Mouse (Mus musculus) C2C12 (cell line): ENCODE measurements around the gene Itga11. TPM values are rescaled to one million over a fixed set of nuclear protein-coding genes. Genes with fewer than 3 reads are reported as not detected.
"Not testable (repeated sequence)": the region's sequence is repeated elsewhere in the genome, so short reads cannot be mapped to it uniquely, and the experiment has no call there.

Experiments used
- H3K27me3 ChIP-seq: one replicate; pipeline ENCODE4 v1.6.1; 2011; ENCODE audit not compliant: control insufficient read depth, insufficient read depth, insufficient read length
- H3K36me3 ChIP-seq: one replicate; pipeline ENCODE4 v1.6.1; 2011; ENCODE audit not compliant: control insufficient read depth, insufficient read depth
- H3K4me3 ChIP-seq: one replicate; pipeline ENCODE4 v1.5.1; 2011; ENCODE audit warnings: mild to moderate bottlenecking, control low read depth; ENCODE audit not compliant: poor library complexity, insufficient read depth, severe bottlenecking
- H3K79me2 ChIP-seq: one replicate; pipeline ENCODE4 v1.6.1; 2011; ENCODE audit not compliant: control insufficient read depth, insufficient read depth
- H3K79me3 ChIP-seq: one replicate; pipeline ENCODE4 v1.6.1; 2011; ENCODE audit warnings: low read depth, control low read depth
- H3ac ChIP-seq: one replicate; pipeline ENCODE3; 2011; ENCODE audit warnings: low read depth; ENCODE audit not compliant: control insufficient read depth, insufficient read length
- CEBPB ChIP-seq: IDR thresholded peaks from one replicate; pipeline ENCODE4 v1.6.1; 2011; ENCODE audit warnings: low read depth, mild to moderate bottlenecking, control low read depth, moderate library complexity
- CTCF ChIP-seq: IDR thresholded peaks from one replicate; pipeline ENCODE4 v1.5.1; 2011; ENCODE audit not compliant: control insufficient read depth, insufficient read depth, insufficient read length
- FOSL1 ChIP-seq: IDR thresholded peaks from one replicate; pipeline ENCODE4 v1.8.0; 2011; ENCODE audit warnings: mild to moderate bottlenecking, low read length; ENCODE audit not compliant: poor library complexity, insufficient read depth, severe bottlenecking
- MAX ChIP-seq: IDR thresholded peaks from one replicate; pipeline ENCODE4 v1.6.1; 2011; ENCODE audit warnings: mild to moderate bottlenecking, control low read depth
- MYOD1 ChIP-seq: IDR thresholded peaks from one replicate; pipeline ENCODE4 v1.6.1; 2011; ENCODE audit warnings: low read depth; ENCODE audit not compliant: control insufficient read depth, insufficient read length
- MYOG ChIP-seq: IDR thresholded peaks from one replicate; pipeline ENCODE4 v1.6.1; 2011; ENCODE audit not compliant: control insufficient read depth, insufficient read length; ENCODE audit errors: extremely low read depth
- USF1 ChIP-seq: IDR thresholded peaks from one replicate; pipeline ENCODE4 v1.6.1; 2011; ENCODE audit warnings: low read depth, mild to moderate bottlenecking, control low read depth, moderate library complexity
- polyA plus RNA-seq: library from polyadenylated mRNA; unstranded; fragments of >200 nt; fragmentation: generic; extraction: Trizol; gene quantifications from one replicate; pipeline ENCODE4 v1.2.1, GENCODE M21; 2012; ENCODE audit warnings: missing spikeins

The Itga11 gene
- polyA plus RNA-seq, 1 experiment = 0.14 TPM

- no peaks in the 10 kb centered on the region for H3K27me3 ChIP-seq
- no peaks in the 10 kb centered on the region for H3K36me3 ChIP-seq
- H3K79me2 ChIP-seq = no peaks in the 10 kb centered on the region
- no peaks in the 10 kb centered on the region for H3K79me3 ChIP-seq
- H3K4me3 ChIP-seq = no peak overlapping the region
- TF ChIP-seq MYOG (no peak), USF1 (no peak), CTCF (no peak), FOSL1 (no peak), MYOD1 (no peak), MAX (no peak), CEBPB (no peak)
- H3ac ChIP-seq = no peak overlapping the region
Measured at GRCm38 (mm10) chr9:62658016-62658415, 19.6 kb upstream of the Itga11 start.

DNA sequence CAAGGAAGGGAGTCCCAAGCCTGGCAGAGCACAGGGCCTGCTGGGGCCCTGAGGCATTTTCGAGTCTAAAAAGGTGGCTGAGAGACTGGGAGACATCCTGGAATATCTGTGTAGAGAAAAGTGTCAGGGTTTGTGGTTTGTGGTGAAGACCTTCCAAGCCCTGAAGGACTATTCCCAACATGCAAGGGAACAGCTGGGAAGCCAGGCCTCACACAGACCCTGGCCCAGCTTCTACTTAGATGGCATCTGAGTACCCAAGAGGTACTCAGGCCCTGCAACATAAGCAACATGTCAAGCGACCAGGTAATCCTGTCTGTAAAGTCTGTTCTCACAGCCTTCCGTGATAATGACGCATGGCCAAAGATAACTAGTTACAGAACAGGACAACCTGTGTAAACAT lies 18.6 kb upstream of the Itga11 start:
- no peak overlapping the region for H3K4me3 ChIP-seq
- TF ChIP-seq MYOG (no peak), MAX (no peak), CTCF (no peak), MYOD1 (no peak), CEBPB (no peak), USF1 (no peak), FOSL1 (no peak)
- H3K27me3 ChIP-seq = no peaks in the 10 kb centered on the region
- H3ac ChIP-seq = no peak overlapping the region
- H3K36me3 ChIP-seq = no peaks in the 10 kb centered on the region
- no peaks in the 10 kb centered on the region for H3K79me2 ChIP-seq
- no peaks in the 10 kb centered on the region for H3K79me3 ChIP-seq

DNA sequence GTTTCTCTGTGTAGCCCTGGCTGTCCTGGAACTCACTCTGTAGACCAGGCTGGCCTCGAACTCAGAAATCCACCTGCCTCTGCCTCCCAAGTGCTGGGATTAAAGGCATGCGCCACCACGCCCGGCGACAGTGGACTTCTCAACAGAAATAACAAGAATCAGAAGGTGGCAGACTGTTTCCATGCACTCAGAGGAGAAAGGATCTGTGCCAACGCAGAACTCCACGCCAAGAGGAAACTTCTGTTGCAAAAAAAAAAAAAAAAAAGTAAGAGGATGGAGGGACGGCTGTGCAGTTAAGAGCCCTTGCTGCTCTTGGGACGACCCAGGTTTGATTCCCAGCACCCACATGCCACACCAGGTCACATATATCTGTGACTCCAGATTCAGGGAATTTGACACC lies 16.7 kb upstream of the Itga11 start:
- not testable (repeated sequence) for H3ac ChIP-seq, H3K27me3 ChIP-seq, H3K79me3 ChIP-seq, H3K79me2 ChIP-seq, H3K4me3 ChIP-seq, H3K36me3 ChIP-seq

DNA sequence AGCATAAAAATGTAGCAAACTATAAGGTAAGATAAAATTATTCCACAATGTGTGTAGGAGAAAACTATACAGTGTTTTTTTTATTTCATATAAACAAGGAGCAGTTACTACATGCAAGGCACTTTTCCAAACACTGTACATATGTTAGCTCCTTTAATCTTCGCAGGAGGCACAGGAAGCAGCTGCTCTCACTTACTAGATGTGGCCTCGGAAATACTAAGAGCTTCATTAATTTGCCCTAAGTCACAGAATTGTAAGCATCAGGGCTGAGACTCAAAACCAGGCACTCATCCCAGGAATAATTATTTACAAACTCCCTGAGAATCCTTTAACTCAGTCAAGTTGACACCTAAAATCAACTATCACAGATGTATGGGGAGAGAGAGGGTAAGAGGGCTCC lies 14.2 kb upstream of the Itga11 start:
- TF ChIP-seq CEBPB = no peak
- TF ChIP-seq MAX = no peak
- no peak for TF ChIP-seq USF1
- no peak for TF ChIP-seq CTCF
- TF ChIP-seq MYOD1 = no peak
- no peak for TF ChIP-seq MYOG
- no peak for TF ChIP-seq FOSL1
- Histone ChIP-seq H3K27me3 (no peaks in the 10 kb centered on the region), H3K4me3 (no peak overlapping the region), H3ac (no peak overlapping the region), H3K79me3 (no peaks in the 10 kb centered on the region), H3K79me2 (no peaks in the 10 kb centered on the region), H3K36me3 (no peaks in the 10 kb centered on the region)

DNA sequence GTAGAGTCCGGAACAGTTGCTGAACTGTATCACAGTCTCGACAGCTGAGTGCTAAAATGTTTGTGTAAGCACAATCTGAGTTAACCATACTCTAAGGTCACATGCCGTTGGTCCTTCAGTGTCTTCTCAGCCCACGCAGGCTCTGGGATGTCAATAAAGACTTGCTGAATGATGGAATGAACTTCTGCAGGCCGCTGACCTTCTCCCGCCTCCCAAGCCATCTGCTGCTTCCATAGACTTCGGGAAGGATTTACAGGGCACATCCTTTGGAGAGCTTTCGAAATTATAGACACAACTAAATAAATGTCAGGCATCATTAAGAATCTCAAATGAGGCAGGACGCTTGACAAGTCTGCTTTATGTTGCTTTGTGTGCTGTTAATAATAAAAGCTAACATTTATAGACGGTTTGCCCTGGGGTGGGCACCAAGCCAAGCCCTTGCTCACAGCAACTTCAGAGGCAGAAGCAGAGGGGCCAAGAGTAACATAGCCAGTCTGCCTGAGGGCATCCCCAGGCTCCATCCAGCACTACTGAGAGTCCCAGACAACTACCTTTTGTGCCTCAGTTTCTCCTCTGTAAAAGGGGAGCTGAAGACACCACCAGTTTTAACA lies 13.4 kb upstream of the Itga11 start:
- H3K36me3 ChIP-seq = no peaks in the 10 kb centered on the region
- no peaks in the 10 kb centered on the region for H3K27me3 ChIP-seq
- no peak overlapping the region for H3K4me3 ChIP-seq
- H3K79me2 ChIP-seq = no peaks in the 10 kb centered on the region
- no peak for TF ChIP-seq CTCF
- no peak for TF ChIP-seq MYOD1
- TF ChIP-seq MAX = no peak
- no peak for TF ChIP-seq USF1
- no peak for TF ChIP-seq MYOG
- TF ChIP-seq CEBPB = no peak
- no peak for TF ChIP-seq FOSL1
- no peak overlapping the region for H3ac ChIP-seq
- H3K79me3 ChIP-seq = no peaks in the 10 kb centered on the region

GRCm38 (mm10) chr9:62665892-62666291 lies 11.7 kb upstream of the Itga11 start:
- Histone ChIP-seq H3K79me2 (no peaks in the 10 kb centered on the region), H3K79me3 (no peaks in the 10 kb centered on the region), H3K27me3 (no peaks in the 10 kb centered on the region), H3K36me3 (no peaks in the 10 kb centered on the region), H3ac (no peak overlapping the region), H3K4me3 (no peak overlapping the region)
- no peak for TF ChIP-seq MYOD1
- no peak for TF ChIP-seq MYOG
- TF ChIP-seq MAX = no peak
- TF ChIP-seq USF1 = no peak
- TF ChIP-seq CEBPB = no peak
- TF ChIP-seq FOSL1 = no peak
- TF ChIP-seq CTCF = no peak
